Mouse (Mus musculus) olfactory bulb, adult 2 months (tissue): Measurements from ENCODE around the gene Ap4b1.

Experiments
- CTCF ChIP-seq: fragments of 200-500 bp; IDR thresholded peaks from 2 replicates; pipeline ENCODE4 v1.5.1; 2012; ENCODE audit warnings: low read depth, mild to moderate bottlenecking, low read length, moderate library complexity; ENCODE audit not compliant: insufficient read depth
- POLR2A ChIP-seq: fragments of 200-500 bp; IDR thresholded peaks from 2 replicates; pipeline ENCODE4 v1.6.1; 2012; ENCODE audit warnings: mild to moderate bottlenecking, low read depth, low read length, moderate library complexity; ENCODE audit not compliant: insufficient read depth

GRCm38 (mm10) chr3:103789891-103790345 is 19.4 kb upstream of the Ap4b1 start:
- TF ChIP-seq CTCF (no peak), POLR2A (no peak)
